Mouse (Mus musculus) gastrocnemius, postnatal 36 days (tissue): ENCODE results near the gene Scn10a. TPM values are rescaled to one million over a fixed set of nuclear protein-coding genes. Genes with fewer than 3 reads are reported as not detected.
A peak's percentile ranks its signal among the peaks of the same experiment; 100 is the strongest.

ENCODE experiments used
- DNase-seq, 2 experiments: peaks; one replicate each; pipeline ENCODE4 v3.0.0; 2022
- intact Hi-C: fragments of 180-260 bp; cut with DNase I; formaldehyde crosslinking; loops from one replicate; pipeline ENCODE4 v1.15.1; 2025
- total RNA-seq, 2 experiments: library from RNA; stranded (reverse); gene quantifications; 2 replicates each; pipeline ENCODE4 v1.2.3; 2021

Gene Scn10a
- total RNA-seq, 2 experiments from 2014 or later, result not detected

GRCm38 (mm10) chr9:119578636-119579438, 140.3 kb downstream of the Scn10a start, which contains the start of gene Scn5a:
TSS of gene Scn5a (minus strand) at chr9:119579016.
- DNase-seq, result no peak
- intact Hi-C loops, result no loop called here

- intact Hi-C loops, result no loop called here
- no peak for DNase-seq
These were observed 140.8 kb downstream of the Scn10a start for GRCm38 (mm10) chr9:119578311-119578635.

GRCm38 (mm10) chr9:119576977-119577376, 142.1 kb downstream of the Scn10a start:
- intact Hi-C loops, result no loop called here
- no peak for DNase-seq

GRCm38 (mm10) chr9:119575732-119576131, 143.4 kb downstream of the Scn10a start:
- intact Hi-C loops, result no loop called here
- DNase-seq, result no peak

GRCm38 (mm10) chr9:119574366-119574765, 144.8 kb downstream of the Scn10a start:
- intact Hi-C loops, result no loop called here
- no peak for DNase-seq

GRCm38 (mm10) chr9:119573009-119573408, 146.1 kb downstream of the Scn10a start:
- intact Hi-C loops, result no loop called here
- no peak for DNase-seq

GRCm38 (mm10) chr9:119571411-119571888, 147.7 kb downstream of the Scn10a start:
- no peak for DNase-seq
- intact Hi-C loops, result no loop called here

- intact Hi-C loops, result no loop called here
- DNase-seq, result no peak
These were observed 148.5 kb downstream of the Scn10a start for GRCm38 (mm10) chr9:119570652-119571051.

- no peak for DNase-seq
- intact Hi-C loops, result loop anchor here (5.0 kb wide), 1 partner anchor 81 kb away; no protein-coding TSS in a partner anchor
These were observed 150.4 kb downstream of the Scn10a start for GRCm38 (mm10) chr9:119568732-119569131.

- intact Hi-C loops, result loop anchor here (5.0 kb wide), 1 partner anchor 80 kb away; no protein-coding TSS in a partner anchor
- no peak for DNase-seq
These were observed 151.3 kb downstream of the Scn10a start for GRCm38 (mm10) chr9:119567800-119568199.

GRCm38 (mm10) chr9:119566214-119566613, 152.9 kb downstream of the Scn10a start:
- no peak for DNase-seq
- intact Hi-C loops, result loop anchor here (5.0 kb wide), 1 partner anchor 79 kb away; no protein-coding TSS in a partner anchor

GRCm38 (mm10) chr9:119564803-119565202, 154.3 kb downstream of the Scn10a start:
- DNase-seq, result no peak
- intact Hi-C loops, result loop anchor here (5.0 kb wide), 1 partner anchor 78 kb away; no protein-coding TSS in a partner anchor

GRCm38 (mm10) chr9:119563617-119564016, 155.5 kb downstream of the Scn10a start:
- DNase-seq, result peak in 1 of 2 experiments; percentile 44
- intact Hi-C loops, result no loop called here

GRCm38 (mm10) chr9:119562256-119562655, 156.9 kb downstream of the Scn10a start:
- DNase-seq, result no peak
- intact Hi-C loops, result no loop called here

GRCm38 (mm10) chr9:119561746-119562145, 157.4 kb downstream of the Scn10a start:
- no peak for DNase-seq
- intact Hi-C loops, result no loop called here

- intact Hi-C loops, result no loop called here
- no peak for DNase-seq
These were observed 159.4 kb downstream of the Scn10a start for GRCm38 (mm10) chr9:119559537-119560276.

Other genes starting within 250 kb of the Scn10a start
- under 1 TPM; 0.10 TPM for gene Scn5a, start 140.3 kb downstream of the Scn10a start, total RNA-seq
- not detected for gene Scn11a, start 106.1 kb upstream of the Scn10a start, total RNA-seq
- gene Wdr48, start 175.6 kb upstream of the Scn10a start, total RNA-seq, result 10 to 100 TPM; 11.0 to 12.1 TPM
- 10 to 100 TPM; 14.5 to 15.3 TPM for gene Gorasp1, start 218.2 kb upstream of the Scn10a start, total RNA-seq
- not detected for gene Ttc21a, start 218.3 kb upstream of the Scn10a start, total RNA-seq